8 mouse cellular contexts compared by ENCODE assay signal in genomic region chr11:106788775-106789459, GRCm38 (mm10). TPM values are rescaled to one million over a fixed set of nuclear protein-coding genes. Genes with fewer than 3 reads are reported as not detected.
DNase-seq lines count a peak whose midpoint lies in the region; ATAC-seq and TF ChIP-seq lines count a peak whose summit lies in the region.

TSS of gene Ddx5 (minus strand) at chr11:106789185.
TSS of gene Cep95 (plus strand) at chr11:106789252.

- no peaks in the 10 kb centered on the region for H3K27me3 ChIP-seq in C2C12 (ENCODE audit: control insufficient read depth, insufficient read depth, insufficient read length)
- H3K27me3 ChIP-seq in limb, embryonic 13.5 days: no peaks in the 10 kb centered on the region
- H3K27me3 ChIP-seq in midbrain, embryonic 15.5 days (replicated peaks): no peaks in the 10 kb centered on the region

- H3K4me3 ChIP-seq in C2C12 (ENCODE audit: insufficient read depth, poor library complexity, severe bottlenecking): peak within 1 kb of the TSS; percentile 95
- peak within 1 kb of the TSS; percentile 86 for H3K4me3 ChIP-seq in embryonic fibroblast, embryonic 13.5 days (ENCODE audit: insufficient read depth, low read length)
- peak within 1 kb of the TSS; percentile 94 for H3K4me3 ChIP-seq in limb, embryonic 13.5 days
- peak within 1 kb of the TSS; percentile 76 for H3K4me3 ChIP-seq in midbrain, embryonic 15.5 days

- peak within 1 kb of the TSS; percentile 84 for H3K4me2 ChIP-seq in limb, embryonic 13.5 days (replicated peaks)
- H3K4me2 ChIP-seq in midbrain, embryonic 15.5 days: peak within 1 kb of the TSS; percentile 72

- H3K27ac ChIP-seq in embryonic fibroblast, embryonic 13.5 days (ENCODE audit: insufficient read depth, low read length): peak within 1 kb of the TSS; percentile 83
- peak within 1 kb of the TSS; percentile 99 for H3K27ac ChIP-seq in limb, embryonic 13.5 days
- peak within 1 kb of the TSS; percentile 99 for H3K27ac ChIP-seq in midbrain, embryonic 15.5 days

- H3K79me3 ChIP-seq in C2C12 (ENCODE audit: low read depth): peaks cover 66% of the 10 kb centered on the region

- ATAC-seq in limb, embryonic 13.5 days (ENCODE audit: low FRiP score, low read depth): peak; percentile 92
- ATAC-seq in midbrain, embryonic 15.5 days (replicated peaks): peak; percentile 96

- WGBS in limb, embryonic 13.5 days: under 1% methylated on average over 57 of the region's 58 CpGs
- under 1% methylated on average over 58 of the region's 58 CpGs for WGBS in midbrain, embryonic 15.5 days

- peak within 1 kb of the TSS; percentile 83 for H3ac ChIP-seq in C2C12 (ENCODE audit: control insufficient read depth, insufficient read length, low read depth)

- peak within 1 kb of the TSS; percentile 99 for H3K9ac ChIP-seq in limb, embryonic 13.5 days
- peak within 1 kb of the TSS; percentile 98 for H3K9ac ChIP-seq in midbrain, embryonic 15.5 days

- TF ChIP-seq POLR2A in embryonic fibroblast, embryonic 13.5 days (IDR thresholded peaks at IDR 0.05; ENCODE audit: low read depth, low read length): peak; percentile 90

- no peak for TF ChIP-seq CTCF in C2C12 (IDR thresholded peaks at IDR 0.05; ENCODE audit: control insufficient read depth, insufficient read depth, insufficient read length)
- TF ChIP-seq CTCF in embryonic fibroblast, embryonic 13.5 days (IDR thresholded peaks at IDR 0.05; ENCODE audit: borderline replicate concordance, insufficient read depth, low read length): no peak

- H3K36me3 ChIP-seq in C2C12 (ENCODE audit: control insufficient read depth, insufficient read depth): peaks cover 45% of the 10 kb centered on the region
- peaks cover 47% of the 10 kb centered on the region for H3K36me3 ChIP-seq in limb, embryonic 13.5 days
- H3K36me3 ChIP-seq in midbrain, embryonic 15.5 days (replicated peaks): peaks cover 21% of the 10 kb centered on the region

- no peaks in the 10 kb centered on the region for H3K4me1 ChIP-seq in embryonic fibroblast, embryonic 13.5 days (ENCODE audit: control insufficient read depth, insufficient read depth, low read length)
- peaks cover 32% of the 10 kb centered on the region for H3K4me1 ChIP-seq in limb, embryonic 13.5 days
- H3K4me1 ChIP-seq in midbrain, embryonic 15.5 days: peaks cover 34% of the 10 kb centered on the region

- peaks cover 81% of the 10 kb centered on the region for H3K79me2 ChIP-seq in C2C12 (ENCODE audit: control insufficient read depth, insufficient read depth)

- H3K9me3 ChIP-seq in limb, embryonic 13.5 days: no peaks in the 10 kb centered on the region
- H3K9me3 ChIP-seq in midbrain, embryonic 15.5 days: no peaks in the 10 kb centered on the region

- peak; percentile 100 for DNase-seq in brain, adult 2 months (ENCODE audit: low read depth, low spot score)
- DNase-seq in heart, adult 9 months (ENCODE audit: low spot score in 2 of 2): peak; percentile 99 to 100
- peak; percentile 99 for DNase-seq in kidney, adult 9 months
- DNase-seq in spleen, postnatal 10 days (ENCODE audit: low spot score in 2 of 2): peak; percentile 99 to 100

TF ChIP-seq in C2C12, 6 proteins besides CTCF, POLR2A, EP300 and RAD21:
- TF ChIP-seq USF1 (IDR thresholded peaks at IDR 0.05; ENCODE audit: low read depth): peak; percentile 99
- TF ChIP-seq CEBPB (IDR thresholded peaks at IDR 0.05; ENCODE audit: low read depth): no peak
- no peak for TF ChIP-seq FOSL1 (IDR thresholded peaks at IDR 0.05; ENCODE audit: insufficient read depth, low read length, poor library complexity, severe bottlenecking)
- no peak for TF ChIP-seq MYOG (IDR thresholded peaks at IDR 0.05; ENCODE audit: control insufficient read depth, extremely low read depth, insufficient read length)
- TF ChIP-seq MAX (IDR thresholded peaks at IDR 0.05): peak; percentile 97
- no peak for TF ChIP-seq MYOD1 (IDR thresholded peaks at IDR 0.05; ENCODE audit: control insufficient read depth, insufficient read length, low read depth)
TF ChIP-seq in C2C12: peak in this region for 2.

RNA-seq across cellular contexts. Expression of gene Ddx5, which starts in this region (rescaled TPM):
- 218 TPM for polyA plus RNA-seq in C2C12 (2012; fragmentation: generic; extraction: Trizol)
- 769 and 953 TPM in 2 replicates for polyA plus RNA-seq in embryonic fibroblast, embryonic 13.5 days (2011; ENCODE audit: insufficient read length, low read depth, missing spikeins)
- 359 and 363 TPM in 2 replicates for polyA plus RNA-seq in limb, embryonic 13.5 days (2015; fragmentation: Nextera tagmentation; extraction: Ambion mirVana)
- polyA plus RNA-seq in midbrain, embryonic 15.5 days (2015; fragmentation: Nextera tagmentation; extraction: Ambion mirVana): 370 and 394 TPM in 2 replicates

RNA-seq across cellular contexts. Expression of gene Cep95, which starts in this region (rescaled TPM):
- polyA plus RNA-seq in C2C12 (2012; fragmentation: generic; extraction: Trizol): 3.5 TPM
- polyA plus RNA-seq in embryonic fibroblast, embryonic 13.5 days (2011; ENCODE audit: insufficient read length, low read depth, missing spikeins): 11.2 and 15.9 TPM in 2 replicates
- 23.5 and 28.9 TPM in 2 replicates for polyA plus RNA-seq in limb, embryonic 13.5 days (2015; fragmentation: Nextera tagmentation; extraction: Ambion mirVana)
- 17.0 and 17.3 TPM in 2 replicates for polyA plus RNA-seq in midbrain, embryonic 15.5 days (2015; fragmentation: Nextera tagmentation; extraction: Ambion mirVana)

Comparison
In these comparisons a context has a peak if more than half of its experiments do, and no peak if none do; other contexts are left out.
1. Peak in every context shown above with its lines: DNase-seq, ATAC-seq, H3K4me3 ChIP-seq and H3K27ac ChIP-seq.